Mouse (Mus musculus): ENCODE measurements around the gene Tns2. TPM values are rescaled to one million over a fixed set of nuclear protein-coding genes. Genes with fewer than 3 reads are reported as not detected.
A peak's percentile ranks its signal among the peaks of the same experiment; 100 is the strongest.

The Tns2 gene
- total RNA-seq, 2 experiments from 2014 or later = not detected

DNA sequence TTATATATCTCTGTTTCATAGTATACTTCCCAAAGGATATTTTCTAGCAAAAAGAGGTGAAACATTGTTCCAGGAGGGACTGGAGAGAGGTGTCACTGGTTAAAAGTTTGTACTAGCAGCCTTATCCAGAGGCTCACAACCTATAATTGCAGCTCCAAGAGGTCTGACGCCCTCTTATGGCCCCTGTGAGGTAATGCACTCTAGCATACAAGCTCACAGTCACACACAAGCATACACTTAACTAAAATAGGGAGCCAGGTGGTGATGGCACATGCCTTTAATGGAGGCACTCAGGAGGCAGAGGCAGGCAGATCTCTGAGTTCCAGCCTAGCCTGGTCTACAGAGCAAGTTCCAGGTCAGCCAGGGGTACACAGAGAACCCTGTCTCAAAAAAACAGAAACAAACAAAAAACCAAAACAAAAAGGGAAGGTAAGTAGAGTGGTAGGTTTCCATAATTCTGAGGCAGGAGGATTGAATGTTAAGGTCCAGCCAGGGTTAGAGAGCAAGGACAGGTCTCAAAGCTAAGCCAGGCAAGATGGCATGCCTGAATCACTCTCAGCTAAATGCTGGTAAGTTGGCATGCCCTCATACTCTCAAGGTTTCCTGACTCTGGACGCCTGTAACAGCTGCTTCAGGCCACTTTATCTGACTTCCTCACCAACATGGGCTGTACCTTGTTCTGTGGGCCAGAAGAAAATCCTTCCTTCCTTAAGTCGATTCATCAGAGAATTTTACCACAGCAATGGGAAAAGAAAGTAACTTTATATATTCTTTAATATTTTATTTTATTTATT is 63.9 kb downstream of the Tns2 start:
- no peak for ATAC-seq (replicated peaks; ENCODE audit: low FRiP score, low TSS enrichment, poor library complexity, severe bottlenecking)

DNA sequence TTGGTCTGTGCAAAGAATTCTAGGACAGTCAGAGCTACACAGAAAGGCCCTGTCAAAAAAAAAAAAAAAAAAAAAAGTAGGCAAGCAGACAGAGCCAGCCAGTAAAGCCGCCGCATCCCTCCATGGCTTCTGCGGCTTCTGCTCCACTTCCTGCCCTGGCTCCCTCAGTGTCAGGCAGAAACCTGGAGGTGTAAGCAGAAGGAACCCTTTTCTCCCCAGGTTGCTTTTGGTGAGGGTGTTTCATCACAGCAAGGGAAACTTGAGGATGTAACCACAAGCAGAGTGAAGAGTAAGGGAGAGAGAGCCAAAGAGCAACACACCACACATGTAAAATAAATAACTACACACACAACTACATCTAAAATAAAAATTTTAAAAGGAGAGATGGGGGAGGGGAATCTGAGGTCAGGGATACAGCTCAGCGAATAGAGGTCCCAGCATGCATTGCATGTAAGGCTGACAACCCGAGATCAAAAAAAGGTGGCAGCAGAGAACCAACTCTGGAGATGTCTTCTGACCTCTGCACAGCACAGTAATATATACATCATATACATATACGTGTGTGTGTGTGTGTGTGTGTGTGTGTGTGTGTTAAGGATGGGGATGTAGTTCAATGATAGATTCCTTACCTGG is 65.4 kb downstream of the Tns2 start:
- 0 out of 2 replicates have a peak, but pooled peaks have one; percentile 48 for ATAC-seq (replicated peaks; ENCODE audit: low FRiP score, low TSS enrichment, poor library complexity, severe bottlenecking)

Other genes with a start within 250 kb of the Tns2 start
- gene Krt1, start 249.6 kb upstream of the Tns2 start, total RNA-seq (2014; fragmentation: Nextera tagmentation) = not detected in 2 replicates
- not detected in 2 replicates for gene Krt1, start 249.6 kb upstream of the Tns2 start, total RNA-seq (2017)
- gene Krt77, start 230.7 kb upstream of the Tns2 start, total RNA-seq (2014; fragmentation: Nextera tagmentation) = not detected in 2 replicates
- gene Krt77, start 230.7 kb upstream of the Tns2 start, total RNA-seq (2017) = not detected in 2 replicates
- gene Krt76, start 207.5 kb upstream of the Tns2 start, total RNA-seq (2014; fragmentation: Nextera tagmentation) = not detected in 2 replicates
- gene Krt76, start 207.5 kb upstream of the Tns2 start, total RNA-seq (2017) = not detected in 2 replicates
- not detected in 2 replicates for gene Krt4, start 175.7 kb upstream of the Tns2 start, total RNA-seq (2014; fragmentation: Nextera tagmentation)
- gene Krt4, start 175.7 kb upstream of the Tns2 start, total RNA-seq (2017) = not detected in 2 replicates
- gene Krt79, start 160.1 kb upstream of the Tns2 start, total RNA-seq (2014; fragmentation: Nextera tagmentation) = not detected in 2 replicates
- not detected in 2 replicates for gene Krt79, start 160.1 kb upstream of the Tns2 start, total RNA-seq (2017)
- gene Krt78, start 146.1 kb upstream of the Tns2 start, total RNA-seq (2014; fragmentation: Nextera tagmentation) = not detected in 2 replicates
- not detected in 2 replicates for gene Krt78, start 146.1 kb upstream of the Tns2 start, total RNA-seq (2017)
- 0.17 and 1.5 TPM in 2 replicates for gene Krt8, start 95.9 kb upstream of the Tns2 start, total RNA-seq (2014; fragmentation: Nextera tagmentation)
- gene Krt8, start 95.9 kb upstream of the Tns2 start, total RNA-seq (2017) = 0.27 TPM in 1 of 2 replicates, not detected in the other
- gene Krt18, start 72.2 kb upstream of the Tns2 start, total RNA-seq (2014; fragmentation: Nextera tagmentation) = 8.3 TPM in 1 of 2 replicates, not detected in the other
- gene Krt18, start 72.2 kb upstream of the Tns2 start, total RNA-seq (2017) = 7.2 and 11.5 TPM in 2 replicates
- gene Eif4b, start 26.6 kb upstream of the Tns2 start, total RNA-seq (2014; fragmentation: Nextera tagmentation) = 328 and 355 TPM in 2 replicates
- gene Eif4b, start 26.6 kb upstream of the Tns2 start, total RNA-seq (2017) = 527 and 549 TPM in 2 replicates
- gene Spryd3, start 35.8 kb downstream of the Tns2 start, total RNA-seq (2014; fragmentation: Nextera tagmentation) = 19.6 and 21.5 TPM in 2 replicates
- gene Spryd3, start 35.8 kb downstream of the Tns2 start, total RNA-seq (2017) = 14.4 and 18.7 TPM in 2 replicates
- not detected in 2 replicates for gene Igfbp6, start 43.9 kb downstream of the Tns2 start, total RNA-seq (2014; fragmentation: Nextera tagmentation)
- not detected in 2 replicates for gene Igfbp6, start 43.9 kb downstream of the Tns2 start, total RNA-seq (2017)
- 12.8 and 15.4 TPM in 2 replicates for gene Soat2, start 50.1 kb downstream of the Tns2 start, total RNA-seq (2014; fragmentation: Nextera tagmentation)
- 8.9 and 11.2 TPM in 2 replicates for gene Soat2, start 50.1 kb downstream of the Tns2 start, total RNA-seq (2017)
- 39.8 and 65.3 TPM in 2 replicates for gene Zfp740, start 102.8 kb downstream of the Tns2 start, total RNA-seq (2014; fragmentation: Nextera tagmentation)
- gene Zfp740, start 102.8 kb downstream of the Tns2 start, total RNA-seq (2017) = 33.0 and 39.0 TPM in 2 replicates
- gene Csad, start 104.3 kb downstream of the Tns2 start, total RNA-seq (2014; fragmentation: Nextera tagmentation) = 9.6 and 21.4 TPM in 2 replicates
- 11.4 and 33.8 TPM in 2 replicates for gene Csad, start 104.3 kb downstream of the Tns2 start, total RNA-seq (2017)
- 13.1 and 17.0 TPM in 2 replicates for gene Itgb7, start 131.5 kb downstream of the Tns2 start, total RNA-seq (2014; fragmentation: Nextera tagmentation)
- 47.2 and 51.0 TPM in 2 replicates for gene Itgb7, start 131.5 kb downstream of the Tns2 start, total RNA-seq (2017)
- 0.61 and 1.8 TPM in 2 replicates for gene Rarg, start 157.1 kb downstream of the Tns2 start, total RNA-seq (2014; fragmentation: Nextera tagmentation)
- 1.6 and 6.7 TPM in 2 replicates for gene Rarg, start 157.1 kb downstream of the Tns2 start, total RNA-seq (2017)
- not detected in 2 replicates for gene Gm9918, start 170.2 kb downstream of the Tns2 start, total RNA-seq (2014; fragmentation: Nextera tagmentation)
- not detected in 2 replicates for gene Gm9918, start 170.2 kb downstream of the Tns2 start, total RNA-seq (2017)
- 30.4 and 32.9 TPM in 2 replicates for gene Mfsd5, start 179.0 kb downstream of the Tns2 start, total RNA-seq (2014; fragmentation: Nextera tagmentation)
- gene Mfsd5, start 179.0 kb downstream of the Tns2 start, total RNA-seq (2017) = 14.2 and 19.5 TPM in 2 replicates
- gene Espl1, start 195.9 kb downstream of the Tns2 start, total RNA-seq (2014; fragmentation: Nextera tagmentation) = 54.5 and 68.3 TPM in 2 replicates
- 16.6 and 40.6 TPM in 2 replicates for gene Espl1, start 195.9 kb downstream of the Tns2 start, total RNA-seq (2017)
- gene Pfdn5, start 225.7 kb downstream of the Tns2 start, total RNA-seq (2014; fragmentation: Nextera tagmentation) = 210 and 293 TPM in 2 replicates
- 214 and 318 TPM in 2 replicates for gene Pfdn5, start 225.7 kb downstream of the Tns2 start, total RNA-seq (2017)
- gene Myg1, start 231.3 kb downstream of the Tns2 start, total RNA-seq (2014; fragmentation: Nextera tagmentation) = 85.2 and 86.5 TPM in 2 replicates
- gene Myg1, start 231.3 kb downstream of the Tns2 start, total RNA-seq (2017) = 60.8 and 73.8 TPM in 2 replicates

Data from megakaryocyte-erythroid progenitor cell, adult 5-6 weeks (primary cell).